Mouse (Mus musculus) cerebellum, adult 9-10 months (tissue): ENCODE measurements around the gene Ablim1.

Source experiments
- DNase-seq: peaks from one replicate; pipeline ENCODE4 v3.0.0; 2022

Ablim1 gene

DNA sequence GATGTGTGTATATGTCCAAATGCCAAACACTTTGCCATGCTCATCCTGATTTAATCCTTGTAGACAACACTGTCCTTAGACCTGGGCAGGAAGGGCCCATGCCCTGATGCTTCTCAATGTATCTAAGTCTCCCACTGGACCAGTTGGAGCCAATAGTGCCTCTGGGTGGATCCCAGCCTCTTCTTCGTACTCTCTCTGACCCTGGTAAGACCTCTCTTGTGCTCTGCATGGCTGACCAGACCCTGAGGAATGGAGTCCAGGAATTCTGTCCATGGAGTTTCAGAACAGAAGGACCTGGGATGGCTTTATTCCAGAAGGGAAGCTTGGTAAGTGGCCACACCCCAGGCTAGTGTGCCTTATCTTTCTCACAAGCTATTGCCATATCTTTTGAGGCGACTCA is 102.3 kb downstream of the Ablim1 start:
- DNase-seq, result peak; percentile 76

GRCm38 (mm10) chr19:57211444-57212111 is 103.1 kb downstream of the Ablim1 start:
- peak; percentile 99 for DNase-seq

- peak; percentile 73 for DNase-seq
These were observed 103.8 kb downstream of the Ablim1 start for GRCm38 (mm10) chr19:57210924-57211323.

DNA sequence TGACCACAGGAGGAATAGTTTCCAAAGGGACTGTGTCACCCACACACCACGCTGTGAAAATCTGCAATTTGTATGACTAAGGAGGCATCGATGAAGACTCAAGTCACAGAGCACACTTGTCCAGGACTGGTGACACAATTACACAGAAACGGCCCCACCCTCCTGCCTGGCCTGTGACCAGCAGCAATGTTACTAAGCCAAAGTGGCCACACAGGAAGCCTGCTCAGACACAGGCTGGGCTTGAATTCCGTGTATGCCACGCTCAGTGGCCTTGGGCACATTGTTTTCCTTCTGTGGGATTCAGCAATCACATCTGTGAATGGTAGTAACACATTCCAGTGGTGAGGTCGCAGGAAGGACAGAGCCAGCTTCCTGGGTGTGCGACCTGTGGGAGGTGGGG is 110.6 kb downstream of the Ablim1 start:
- DNase-seq, result no peak

- DNase-seq, result no peak
These were observed 112.2 kb downstream of the Ablim1 start for GRCm38 (mm10) chr19:57202554-57202953.

GRCm38 (mm10) chr19:57201090-57201483 is 113.6 kb downstream of the Ablim1 start:
- peak; percentile 70 for DNase-seq

DNA sequence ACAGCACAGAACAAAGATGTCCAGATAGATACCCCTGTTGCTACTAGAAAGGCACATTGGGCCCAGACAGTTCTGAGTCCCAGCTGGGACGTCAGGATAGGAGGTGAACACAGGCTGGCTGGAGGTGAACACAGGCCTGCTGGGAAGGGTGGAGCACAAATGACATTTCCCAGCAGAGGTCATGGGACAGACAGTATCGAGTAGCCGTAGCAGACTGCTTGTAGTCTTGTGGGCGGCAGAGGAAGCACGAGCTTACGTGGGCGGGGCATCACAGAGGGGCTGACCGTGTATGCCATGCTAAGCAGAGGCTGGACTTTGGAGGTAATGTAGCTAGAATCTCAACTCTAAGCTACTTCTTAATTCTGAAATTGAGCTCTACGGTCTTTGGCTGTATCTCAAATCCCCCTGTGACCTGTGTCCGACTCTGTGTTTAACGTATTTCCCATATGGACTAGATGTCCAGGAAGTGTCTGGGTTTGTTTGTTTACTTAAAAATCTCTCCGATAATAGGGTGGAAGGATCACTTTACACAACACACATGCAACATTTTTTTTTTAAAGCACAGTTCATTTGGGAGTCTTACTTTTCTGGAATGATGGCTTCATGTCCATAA is 114.1 kb downstream of the Ablim1 start:
- no peak for DNase-seq

GRCm38 (mm10) chr19:57199361-57199760 is 115.4 kb downstream of the Ablim1 start:
- DNase-seq, result no peak

GRCm38 (mm10) chr19:57198531-57198930 is 116.2 kb downstream of the Ablim1 start:
- DNase-seq, result peak; percentile 71

DNA sequence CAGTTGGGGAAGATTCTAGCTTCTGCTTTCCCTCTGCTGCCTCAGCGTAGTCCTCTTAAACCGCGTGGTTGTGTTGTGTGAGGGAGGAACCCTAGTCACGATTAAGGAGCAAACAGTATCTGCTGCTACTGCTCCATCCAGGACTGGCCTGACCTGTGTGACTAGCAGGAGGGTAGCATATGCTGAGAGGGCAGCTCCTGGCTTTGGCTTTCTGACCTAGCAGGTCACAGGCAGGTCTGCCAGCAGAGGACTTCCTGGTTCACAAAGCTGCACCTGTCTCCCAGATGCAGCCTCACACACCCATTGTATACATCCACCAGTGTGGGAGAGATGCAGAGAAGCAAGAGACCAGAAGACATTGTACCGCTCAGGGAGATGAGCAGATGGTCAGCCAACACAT is 116.7 kb downstream of the Ablim1 start:
- DNase-seq, result peak; percentile 71

DNA sequence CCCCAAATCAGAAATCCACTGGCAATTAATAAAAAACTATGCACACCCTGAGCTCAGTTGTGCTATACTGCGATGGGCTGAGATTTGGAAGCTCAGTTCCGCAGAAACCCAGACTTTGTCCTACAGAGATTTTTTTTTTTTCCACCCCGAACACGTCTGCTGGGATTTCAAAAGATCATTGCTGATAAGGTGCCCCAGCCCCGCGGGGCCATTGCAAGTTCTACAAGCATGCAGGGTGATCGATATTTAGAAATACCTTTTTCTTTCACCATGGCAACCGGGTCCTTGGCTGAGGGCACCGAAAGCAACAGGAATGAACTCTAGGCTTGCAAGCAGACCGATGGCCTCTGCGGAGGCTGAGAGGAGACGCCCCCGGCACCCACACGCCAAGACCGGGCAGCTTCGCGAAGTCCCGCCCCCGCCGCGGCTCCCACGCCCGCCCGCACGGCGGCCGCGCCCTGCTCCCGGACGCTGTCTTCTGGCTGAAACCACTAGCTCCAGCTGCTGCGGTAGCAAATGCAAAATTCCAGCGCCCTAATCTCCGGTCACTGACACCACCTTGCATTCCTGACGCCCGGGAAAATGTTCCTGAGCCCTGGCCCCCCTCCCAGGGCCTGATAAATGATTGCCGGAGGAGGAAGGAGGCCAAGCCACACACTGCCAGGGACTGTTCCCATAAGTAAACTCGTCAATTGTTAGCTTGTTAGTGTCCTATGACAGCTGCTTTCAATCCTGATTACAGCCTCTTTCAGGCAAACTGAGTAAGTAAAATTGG is 117.5 kb downstream of the Ablim1 start:
- DNase-seq, result peak; percentile 74

- DNase-seq, result peak; percentile 68
These were observed 118.1 kb downstream of the Ablim1 start for GRCm38 (mm10) chr19:57196616-57197015.

GRCm38 (mm10) chr19:57195169-57195930 is 119.4 kb downstream of the Ablim1 start:
- peak; percentile 76 for DNase-seq

DNA sequence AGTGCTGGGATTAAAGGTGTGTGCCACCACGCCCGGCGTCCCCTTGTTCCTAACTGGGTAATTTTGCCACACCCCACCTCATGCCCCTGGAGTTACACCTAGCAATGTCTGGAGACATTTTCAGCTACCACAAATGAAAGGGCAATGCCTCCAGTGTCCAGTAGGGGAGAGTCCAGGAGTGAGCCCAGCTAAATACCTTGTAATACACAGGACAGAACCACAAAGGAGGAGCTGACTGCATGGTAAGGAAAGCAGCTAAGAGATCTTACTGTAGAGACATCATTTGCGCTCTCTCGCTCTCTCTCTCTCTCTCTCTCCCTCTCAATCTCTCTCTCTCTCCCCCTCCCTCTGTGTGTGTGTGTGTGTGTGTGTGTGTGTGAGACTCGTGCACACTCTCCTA is 120.8 kb downstream of the Ablim1 start:
- DNase-seq, result peak; percentile 90

- DNase-seq, result no peak
These were observed 121.3 kb downstream of the Ablim1 start for GRCm38 (mm10) chr19:57193382-57193781.

GRCm38 (mm10) chr19:57191109-57191508 is 123.6 kb downstream of the Ablim1 start:
- no peak for DNase-seq

- no peak for DNase-seq
These were observed 125.3 kb downstream of the Ablim1 start for GRCm38 (mm10) chr19:57189427-57189826.

- DNase-seq, result peak; percentile 75
These were observed 126.2 kb downstream of the Ablim1 start for GRCm38 (mm10) chr19:57188553-57188952.

DNA sequence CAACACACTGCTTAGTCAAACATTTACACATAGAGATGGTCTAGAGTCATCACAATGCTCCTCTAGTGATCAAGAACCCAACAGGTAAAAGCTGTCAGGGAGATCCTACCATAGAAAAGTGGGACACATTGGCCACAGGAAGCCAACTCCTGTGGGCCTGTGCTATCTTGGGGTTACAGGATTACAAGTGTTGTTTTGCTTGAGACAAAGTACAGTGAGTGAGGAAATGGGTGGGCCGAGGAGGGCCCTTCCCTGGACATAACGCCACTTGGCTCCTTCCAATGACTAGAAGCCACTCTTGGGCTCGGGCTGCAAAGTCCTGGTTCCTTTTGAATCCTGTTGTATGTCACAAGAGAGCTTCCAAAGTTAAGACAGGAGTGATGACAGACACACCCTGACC is 129.7 kb downstream of the Ablim1 start:
- no peak for DNase-seq

- DNase-seq, result no peak
These were observed 131.6 kb downstream of the Ablim1 start for GRCm38 (mm10) chr19:57182938-57183720.

- DNase-seq, result no peak
These were observed 132.7 kb downstream of the Ablim1 start for GRCm38 (mm10) chr19:57181852-57182528.

DNA sequence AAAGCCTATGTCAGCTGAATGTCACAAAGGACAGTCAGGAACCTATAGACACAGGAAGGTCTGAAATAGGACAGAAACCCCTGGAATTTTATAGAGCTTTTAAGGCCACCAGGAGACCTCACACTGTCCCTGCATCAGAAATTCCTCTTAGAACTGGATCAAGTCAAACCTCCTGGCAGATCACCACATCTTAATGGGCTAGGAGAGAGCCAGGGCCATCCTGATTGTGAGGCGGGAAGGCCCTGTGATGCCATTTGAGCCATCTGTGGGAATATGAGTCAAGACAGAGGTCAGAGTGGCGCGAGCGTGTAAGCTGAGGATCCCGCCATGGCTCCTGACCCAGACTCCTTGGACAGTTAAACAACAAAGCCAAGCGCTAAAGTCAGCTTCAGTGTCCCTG is 133.4 kb downstream of the Ablim1 start:
- DNase-seq, result peak; percentile 79
